Mouse (Mus musculus) right cerebral cortex, adult 2 months (tissue): ENCODE results near the gene Cnga1.

Source experiments
- DNase-seq, 2 experiments: peaks; one replicate each; pipeline ENCODE4 v3.0.0; 2021 to 2022; ENCODE audit warnings: low spot score in 2 of 2

Cnga1 gene

GRCm38 (mm10) chr5:72644175-72644574 is at the start of gene Cnga1:
Gene Cnga1, minus strand, starts transcription at chr5:72644275.
- no peak for DNase-seq

DNA sequence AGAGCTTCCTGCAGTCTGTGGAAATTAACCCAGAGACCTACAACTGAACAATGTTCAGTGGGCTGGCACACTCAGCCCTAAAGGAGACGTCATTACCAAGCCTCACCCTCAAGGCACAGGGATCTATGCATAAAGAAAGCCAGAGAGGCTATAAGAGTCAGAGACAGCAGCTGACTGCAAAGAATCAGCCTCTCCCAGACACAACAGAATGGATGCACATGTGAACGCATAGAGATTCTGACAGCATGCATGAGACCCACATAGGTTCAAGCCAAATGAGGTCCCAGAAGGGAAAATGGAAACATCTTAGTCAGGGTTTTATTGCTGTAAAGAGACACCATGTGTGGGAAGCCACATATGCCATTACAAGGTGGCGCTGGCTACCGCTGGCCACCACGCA is 46.4 kb upstream of the Cnga1 start:
- DNase-seq: no peak

DNA sequence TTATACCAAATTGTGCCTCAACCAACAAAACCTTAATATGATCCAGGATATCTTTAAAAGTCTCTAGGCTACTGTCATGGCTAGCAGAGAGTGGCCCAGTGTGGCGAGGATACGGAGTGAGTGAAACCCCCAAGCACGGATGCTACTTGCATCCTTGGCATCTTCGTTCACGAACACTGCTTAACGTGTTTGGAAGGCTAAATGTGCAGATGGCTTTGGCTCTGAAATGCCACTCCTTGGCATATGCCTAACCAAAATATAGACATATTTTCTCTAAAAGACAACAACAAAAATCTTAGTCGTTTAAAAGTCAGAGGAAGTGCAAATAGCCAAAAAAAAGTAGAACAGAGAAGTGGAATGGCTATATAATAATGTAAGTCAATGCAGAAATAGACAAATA is 45.5 kb upstream of the Cnga1 start:
- no peak for DNase-seq

DNA sequence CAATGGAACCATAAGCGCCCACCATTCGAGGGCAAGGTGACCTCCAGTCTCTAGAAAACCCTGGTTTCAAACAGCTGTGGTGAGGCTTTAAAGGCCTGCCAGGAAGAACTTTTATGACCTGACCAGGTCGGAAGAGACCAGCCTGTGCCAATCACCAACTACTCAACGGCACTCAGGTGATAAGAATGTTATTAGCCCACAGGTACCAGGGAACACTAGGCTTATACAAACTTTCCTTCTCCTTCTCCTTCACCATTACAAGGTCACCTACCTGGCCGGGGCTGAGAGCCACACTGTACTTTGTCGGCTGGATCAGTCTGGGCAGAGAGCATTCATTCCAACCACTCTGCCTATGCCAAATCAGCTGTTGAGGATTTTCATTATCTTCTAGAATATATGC is 37.4 kb upstream of the Cnga1 start:
- DNase-seq: no peak

DNA sequence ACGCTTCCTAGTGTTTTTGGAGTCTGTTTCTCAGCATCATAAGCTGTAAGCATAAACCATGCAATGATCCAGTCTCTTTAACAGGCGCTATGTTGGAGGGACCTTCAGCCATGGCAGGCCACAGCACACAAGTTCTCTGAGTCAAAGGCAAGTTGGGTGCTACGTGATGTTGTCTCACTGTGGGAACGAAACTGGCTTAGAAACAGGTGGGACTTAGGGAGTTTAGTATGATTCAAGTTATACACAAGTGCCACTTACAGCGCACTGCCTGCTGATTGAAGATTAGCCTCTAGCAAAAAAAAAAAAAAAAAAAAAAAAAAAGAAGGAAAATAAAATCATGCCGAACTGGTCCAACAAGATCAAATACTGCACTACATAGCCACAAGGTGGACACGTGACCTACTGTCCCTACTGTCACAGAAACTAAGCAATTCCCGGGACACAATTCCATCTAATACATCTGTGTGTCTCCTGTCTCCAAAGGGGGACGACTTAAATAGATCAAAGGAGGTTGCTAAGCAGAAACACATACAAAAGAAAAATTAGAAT is 31.0 kb upstream of the Cnga1 start:
- DNase-seq: no peak

DNA sequence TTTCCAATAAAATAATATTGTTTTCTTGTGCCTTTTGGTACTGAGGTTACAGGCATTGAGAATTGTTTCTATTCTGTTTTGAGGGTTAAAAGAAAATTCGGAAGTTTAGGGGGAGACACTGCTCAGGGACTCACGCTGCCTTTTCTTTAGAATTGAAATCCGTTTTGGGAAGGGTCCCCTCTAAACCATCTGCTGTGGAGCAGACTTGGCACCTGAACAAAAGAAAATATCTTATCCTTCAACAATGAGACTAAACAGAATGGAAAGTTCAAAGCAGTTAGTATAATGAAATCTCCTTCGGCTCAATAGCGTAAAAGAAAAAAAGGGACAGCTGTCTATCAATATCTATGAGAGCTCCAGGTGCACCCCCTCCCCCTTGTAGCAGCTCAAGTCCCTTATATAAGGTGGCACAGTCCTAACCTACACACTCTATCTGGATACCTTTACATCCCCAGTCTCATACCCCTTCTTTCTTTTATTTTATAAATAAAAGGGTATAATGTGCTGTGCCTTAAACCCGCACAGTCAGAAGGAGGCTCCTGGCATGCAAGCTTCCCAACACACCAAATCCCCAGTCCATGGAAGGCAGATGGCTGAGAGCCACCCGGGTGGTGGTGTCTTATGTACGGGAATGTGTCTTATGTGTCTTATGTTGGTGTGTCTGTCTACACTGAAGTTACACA is 27.1 kb upstream of the Cnga1 start:
- no peak for DNase-seq

GRCm38 (mm10) chr5:72668351-72668750 is 24.3 kb upstream of the Cnga1 start:
- DNase-seq: no peak

GRCm38 (mm10) chr5:72666428-72666827 is 22.4 kb upstream of the Cnga1 start:
- DNase-seq: no peak

GRCm38 (mm10) chr5:72665281-72665680 is 21.2 kb upstream of the Cnga1 start:
- peak; percentile 48 to 65 for DNase-seq

GRCm38 (mm10) chr5:72664854-72665253 is 20.8 kb upstream of the Cnga1 start:
- no peak for DNase-seq

- DNase-seq: no peak
Observed at GRCm38 (mm10) chr5:72664126-72664525, 20.1 kb upstream of the Cnga1 start.

DNA sequence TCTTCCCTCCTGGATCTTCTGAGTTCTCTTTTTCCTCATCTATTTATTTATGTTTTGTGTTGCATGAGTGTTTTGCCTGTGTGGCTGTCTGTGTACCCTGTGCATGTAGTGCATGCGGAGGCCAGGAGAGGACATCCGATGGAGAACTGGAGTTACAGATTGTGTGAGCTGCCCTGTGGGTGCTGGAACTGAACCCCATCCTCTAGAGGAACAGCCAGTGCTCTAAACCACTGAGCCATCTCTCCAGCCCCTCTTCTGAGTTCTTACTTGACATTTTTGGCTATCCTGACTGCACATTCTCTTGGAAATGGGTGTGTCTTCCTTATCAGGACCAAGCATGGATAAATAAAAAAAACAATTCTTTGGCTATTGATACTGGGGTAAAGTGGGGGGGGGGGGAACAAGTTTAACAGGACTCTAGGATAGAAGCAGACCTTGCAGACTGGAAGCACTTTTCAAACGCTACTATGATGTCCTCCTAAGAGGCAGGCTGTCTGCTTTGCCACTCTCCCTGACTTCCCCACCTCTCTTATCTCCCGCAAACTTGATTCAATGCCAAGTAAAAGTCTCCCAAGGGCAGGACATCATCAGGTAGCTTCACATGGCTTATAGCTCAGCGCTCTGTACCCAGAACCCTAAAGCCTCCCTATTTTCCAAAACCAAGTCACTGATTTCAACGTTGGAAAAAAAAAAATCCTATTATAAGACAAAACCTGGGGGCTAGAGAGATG is 17.1 kb upstream of the Cnga1 start:
- no peak for DNase-seq

DNA sequence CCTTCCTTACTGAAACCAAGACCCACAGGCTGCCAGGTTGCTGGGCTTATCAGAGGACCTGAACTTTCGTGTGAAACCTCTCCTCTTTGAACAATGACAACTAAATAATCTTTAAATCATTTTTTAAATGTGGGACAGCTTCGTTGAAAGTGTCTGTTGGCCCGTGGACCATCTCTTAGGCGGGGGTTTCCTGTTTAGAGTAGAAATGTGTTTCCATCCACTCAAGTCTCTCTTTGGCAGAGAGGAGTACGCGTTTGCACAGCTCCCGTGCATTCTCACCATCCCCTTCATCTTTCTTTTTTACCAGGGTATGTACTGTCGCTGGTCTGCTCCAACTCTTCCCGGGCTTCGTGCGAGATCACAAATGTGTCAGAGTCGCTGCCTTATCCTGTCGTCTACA is 14.3 kb upstream of the Cnga1 start:
- DNase-seq: no peak

DNA sequence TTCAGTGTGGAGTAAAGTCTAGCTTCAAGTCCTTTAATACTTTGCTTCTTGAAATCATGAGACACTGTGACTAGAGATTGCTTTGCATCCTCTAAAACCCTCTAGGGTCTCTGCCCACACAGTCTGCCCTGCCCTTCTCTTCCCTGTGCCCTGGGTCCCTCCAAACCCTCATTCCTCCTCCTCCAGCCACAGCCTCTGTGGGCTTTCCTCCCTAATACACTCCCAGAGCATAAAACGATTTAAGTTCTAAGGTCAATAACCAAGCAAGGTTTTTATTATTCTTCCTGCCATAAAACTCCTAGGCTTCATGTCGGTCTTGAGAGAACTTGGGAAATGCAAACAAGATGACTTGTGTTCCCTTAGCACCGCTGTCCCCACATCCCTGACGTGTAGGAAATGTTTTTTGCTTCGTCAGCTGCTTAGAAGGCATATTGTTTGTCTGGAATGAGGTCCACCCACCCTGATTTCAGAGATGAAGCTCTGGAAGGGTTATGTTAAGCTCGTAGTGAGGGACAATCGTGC is 12.3 kb upstream of the Cnga1 start:
- DNase-seq: no peak

GRCm38 (mm10) chr5:72653068-72653674 is 9.1 kb upstream of the Cnga1 start:
- DNase-seq: no peak

DNA sequence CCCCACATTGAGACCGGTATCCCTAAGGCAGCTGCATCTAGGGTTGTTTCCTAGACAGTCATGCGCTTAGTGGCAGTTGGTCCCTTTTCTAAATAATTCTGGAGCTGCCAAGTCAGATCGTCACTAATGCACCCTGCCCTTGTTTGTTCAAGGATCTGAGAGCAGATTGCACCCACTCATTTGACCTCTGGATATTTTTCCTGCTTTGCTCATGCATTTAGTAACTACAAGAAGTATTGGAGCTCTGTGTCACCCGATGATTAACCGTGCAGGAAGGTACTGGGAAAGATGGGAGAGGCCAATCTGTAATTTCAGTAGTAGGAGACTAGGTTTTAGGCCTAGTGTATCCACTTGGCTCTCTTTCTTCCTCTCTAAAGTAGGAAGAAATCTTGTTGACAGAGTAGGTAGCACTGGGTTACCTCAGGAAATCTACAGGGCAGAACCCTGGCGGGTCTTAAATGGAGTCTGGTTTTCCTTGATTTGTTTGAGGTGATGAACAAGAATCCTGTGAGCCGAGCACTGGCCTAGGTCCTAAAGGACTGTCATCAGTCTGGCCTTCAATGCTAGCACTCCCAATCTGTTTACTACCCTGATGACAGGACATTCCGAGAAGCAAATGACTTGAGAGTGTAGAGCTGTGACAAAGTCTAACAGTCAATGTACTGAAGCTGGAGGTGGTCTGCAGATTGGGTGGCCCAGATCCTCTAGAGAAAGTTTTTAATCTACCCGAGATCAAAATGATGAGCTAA is 5.1 kb upstream of the Cnga1 start:
- no peak for DNase-seq

GRCm38 (mm10) chr5:72647958-72648595 is 4.0 kb upstream of the Cnga1 start:
- no peak for DNase-seq

GRCm38 (mm10) chr5:72647418-72647907 is 3.4 kb upstream of the Cnga1 start, which contains the start of gene Nipal1:
Gene Nipal1, plus strand, starts transcription at chr5:72647795.
- peak; percentile 6 to 7 for DNase-seq

GRCm38 (mm10) chr5:72646996-72647395 is 2.9 kb upstream of the Cnga1 start:
- no peak for DNase-seq

- no peak for DNase-seq
Observed at GRCm38 (mm10) chr5:72646131-72646530, 2.1 kb upstream of the Cnga1 start.

DNA sequence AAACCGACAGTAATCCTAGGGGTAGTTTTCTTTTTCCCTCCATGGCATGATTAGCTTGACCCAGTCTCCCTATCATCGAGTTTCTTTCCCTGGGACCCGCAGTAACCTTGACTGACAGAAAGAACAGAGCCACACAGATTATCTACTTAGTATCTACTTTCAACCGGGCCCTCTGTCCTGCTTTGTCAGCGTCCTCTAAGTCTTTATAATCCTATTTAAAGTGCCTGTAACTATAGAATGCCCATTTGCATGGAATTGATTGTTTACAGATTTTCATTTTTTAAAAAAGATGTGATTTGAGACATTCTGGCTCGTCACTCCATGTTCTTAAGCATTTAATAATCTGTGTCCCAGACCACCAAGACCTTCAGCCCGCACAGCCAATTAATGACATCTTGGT is 420 bp downstream of the Cnga1 start:
- DNase-seq: no peak
